Mouse (Mus musculus) midbrain, embryonic 16.5 days (tissue): ENCODE data around the gene Dpagt1. TPM values are rescaled to one million over a fixed set of nuclear protein-coding genes. Genes with fewer than 3 reads are reported as not detected.
"Not testable (repeated sequence)": the region's sequence is repeated elsewhere in the genome, so short reads cannot be mapped to it uniquely, and the experiment has no call there.

Experiments used
- ATAC-seq: fragments of 200-750 bp; cut with Nextera tagmentation; 2 replicates; pipeline ENCODE4 v1.8.0; 2017; ENCODE audit warnings: moderate TSS enrichment
- H3K27ac ChIP-seq: fragments of 300-500 bp; sonication (generic); 2 replicates; pipeline ENCODE4 v1.5.1; 2014; ENCODE audit warnings: mild to moderate bottlenecking, low read length, mixed read lengths
- H3K27me3 ChIP-seq: fragments of 300-500 bp; sonication (generic); 2 replicates; pipeline ENCODE4 v1.6.1; 2014; ENCODE audit warnings: low read depth, low read length, mixed read lengths; ENCODE audit not compliant: control insufficient read depth, insufficient read depth
- H3K36me3 ChIP-seq: fragments of 300-500 bp; sonication (generic); 2 replicates; pipeline ENCODE4 v1.6.1; 2014; ENCODE audit warnings: mild to moderate bottlenecking, low read length, moderate library complexity, mixed read lengths; ENCODE audit not compliant: control insufficient read depth, insufficient read depth
- H3K4me1 ChIP-seq: fragments of 300-500 bp; sonication (generic); 2 replicates; pipeline ENCODE4 v1.6.1; 2014; ENCODE audit warnings: mild to moderate bottlenecking, low read length, mixed read lengths; ENCODE audit not compliant: control insufficient read depth, insufficient read depth
- H3K4me2 ChIP-seq: fragments of 300-500 bp; sonication (generic); 2 replicates; pipeline ENCODE4 v1.6.1; 2014; ENCODE audit warnings: mild to moderate bottlenecking, low read length, mixed read lengths
- H3K4me3 ChIP-seq: fragments of 300-500 bp; sonication (generic); 2 replicates; pipeline ENCODE4 v1.5.1; 2014; ENCODE audit warnings: low read depth, mild to moderate bottlenecking, low read length, moderate library complexity, mixed read lengths
- H3K9ac ChIP-seq: fragments of 300-500 bp; sonication (generic); 2 replicates; pipeline ENCODE4 v1.6.1; 2014; ENCODE audit warnings: low read depth, low read length, mixed read lengths
- H3K9me3 ChIP-seq: fragments of 300-500 bp; sonication (generic); replicated peaks from 2 replicates; pipeline ENCODE4 v1.6.1; 2014; ENCODE audit warnings: mild to moderate bottlenecking, low read length, mixed read lengths; ENCODE audit not compliant: control insufficient read depth, poor library complexity, severe bottlenecking
- WGBS: fragments of 180-500 bp; shearing (Covaris S2); extraction: QIAGEN DNeasy Blood & Tissue Kit; methylation state at CpG from one replicate; pipeline ENCODE4 v1.1.7; 2014; 5-methylcytosine and 5-hydroxymethylcytosine counted together
- polyA plus RNA-seq: library from polyadenylated mRNA; unstranded; fragments of >200 nt; fragmentation: Nextera tagmentation; extraction: Ambion mirVana; gene quantifications from 2 replicates; pipeline ENCODE4 v1.2.1, GENCODE M21; 2015

Gene Dpagt1
- polyA plus RNA-seq, 1 experiment from 2014 or later = 39.6 TPM

- not testable (repeated sequence) for H3K27me3 ChIP-seq, H3K9me3 ChIP-seq, H3K4me3 ChIP-seq, H3K27ac ChIP-seq, H3K4me2 ChIP-seq, H3K9ac ChIP-seq, ATAC-seq
- Histone ChIP-seq H3K4me1 (peaks cover 13% of the 10 kb centered on the region), H3K36me3 (peaks cover 48% of the 10 kb centered on the region)
- 99% methylated on average over 3 of the region's 3 CpGs for WGBS
Measured at GRCm38 (mm10) chr9:44300001-44300400, 25.8 kb upstream of the Dpagt1 start.

- H3K4me3 ChIP-seq = peak within 1 kb of the TSS; percentile 91
- peak within 1 kb of the TSS; percentile 95 for H3K9ac ChIP-seq
- under 1% methylated on average over 50 of the region's 54 CpGs for WGBS
- peaks cover 13% of the 10 kb centered on the region for H3K4me1 ChIP-seq
- no peaks in the 10 kb centered on the region for H3K27me3 ChIP-seq
- peak within 1 kb of the TSS; percentile 86 for H3K27ac ChIP-seq
- ATAC-seq = peak; percentile 98
- H3K4me2 ChIP-seq = peak within 1 kb of the TSS; percentile 66
- H3K36me3 ChIP-seq = peaks cover 8% of the 10 kb centered on the region; the same call in 1 of the 2 replicates
- H3K9me3 ChIP-seq = no peaks in the 10 kb centered on the region
Measured at GRCm38 (mm10) chr9:44305466-44306079, 20.2 kb upstream of the Dpagt1 start, which contains the start of gene Hinfp. Gene Hinfp (minus strand): TSS chr9:44305671.

GRCm38 (mm10) chr9:44306532-44306931 is 19.3 kb upstream of the Dpagt1 start:
- Histone ChIP-seq H3K9ac (no peak overlapping the region), H3K27ac (no peak overlapping the region), H3K9me3 (no peaks in the 10 kb centered on the region), H3K4me2 (no peak overlapping the region), H3K36me3 (peaks cover 10% of the 10 kb centered on the region; the same call in 1 of the 2 replicates), H3K27me3 (no peaks in the 10 kb centered on the region), H3K4me3 (no peak overlapping the region), H3K4me1 (peaks cover 13% of the 10 kb centered on the region)
- ATAC-seq = no peak
- WGBS = 92% methylated on average over 6 of the region's 6 CpGs

GRCm38 (mm10) chr9:44307248-44307647 is 18.6 kb upstream of the Dpagt1 start:
- peaks cover 13% of the 10 kb centered on the region for H3K4me1 ChIP-seq
- 92% methylated on average over 2 of the region's 2 CpGs for WGBS
- H3K36me3 ChIP-seq = peaks cover 4% of the 10 kb centered on the region; the same call in 1 of the 2 replicates
- ATAC-seq = no peak
- no peak overlapping the region for H3K9ac ChIP-seq
- H3K4me2 ChIP-seq = no peak overlapping the region
- no peak overlapping the region for H3K4me3 ChIP-seq
- no peak overlapping the region for H3K27ac ChIP-seq
- no peaks in the 10 kb centered on the region for H3K9me3 ChIP-seq
- H3K27me3 ChIP-seq = no peaks in the 10 kb centered on the region

GRCm38 (mm10) chr9:44309756-44310155 is 16.1 kb upstream of the Dpagt1 start:
- WGBS = 70% methylated on average over 3 of the region's 3 CpGs
- H3K4me3 ChIP-seq = no peak overlapping the region
- no peaks in the 10 kb centered on the region for H3K27me3 ChIP-seq

GRCm38 (mm10) chr9:44310750-44311135 is 15.1 kb upstream of the Dpagt1 start:
- ATAC-seq = no peak
- WGBS = 28% methylated on average over 10 of the region's 10 CpGs
- peaks cover 19% of the 10 kb centered on the region for H3K36me3 ChIP-seq
- H3K9me3 ChIP-seq = no peaks in the 10 kb centered on the region
- H3K4me2 ChIP-seq = no peak overlapping the region
- no peaks in the 10 kb centered on the region for H3K27me3 ChIP-seq
- no peak overlapping the region for H3K9ac ChIP-seq
- no peak overlapping the region for H3K4me3 ChIP-seq
- H3K4me1 ChIP-seq = no peaks in the 10 kb centered on the region
- no peak overlapping the region for H3K27ac ChIP-seq

More at GRCm38 (mm10) chr9:44309756-44310155, 16.1 kb upstream of the Dpagt1 start:
- no peak overlapping the region for H3K27ac ChIP-seq
- no peak overlapping the region for H3K9ac ChIP-seq
- peaks cover 11% of the 10 kb centered on the region for H3K36me3 ChIP-seq
- H3K4me2 ChIP-seq = no peak overlapping the region
- no peaks in the 10 kb centered on the region for H3K9me3 ChIP-seq
- H3K4me1 ChIP-seq = peaks cover 1% of the 10 kb centered on the region
- no peak for ATAC-seq

- ATAC-seq = peak; percentile 36; the same call in 1 of the 2 replicates
- Histone ChIP-seq H3K36me3 (peaks cover 19% of the 10 kb centered on the region), H3K4me3 (no peak overlapping the region), H3K9me3 (no peaks in the 10 kb centered on the region), H3K4me2 (no peak overlapping the region), H3K27me3 (no peaks in the 10 kb centered on the region), H3K9ac (no peak overlapping the region), H3K27ac (no peak overlapping the region), H3K4me1 (no peaks in the 10 kb centered on the region)
- 7% methylated on average over 27 of the region's 27 CpGs for WGBS
Measured at GRCm38 (mm10) chr9:44311136-44312134, 14.4 kb upstream of the Dpagt1 start.

GRCm38 (mm10) chr9:44313476-44314256 is 12.2 kb upstream of the Dpagt1 start:
- Histone ChIP-seq H3K4me3 (no peak overlapping the region), H3K27me3 (no peaks in the 10 kb centered on the region), H3K36me3 (peaks cover 19% of the 10 kb centered on the region), H3K27ac (no peak overlapping the region), H3K9me3 (no peaks in the 10 kb centered on the region), H3K9ac (no peak overlapping the region), H3K4me2 (no peak overlapping the region), H3K4me1 (peaks cover 14% of the 10 kb centered on the region)
- no peak for ATAC-seq
- 72% methylated on average over 19 of the region's 19 CpGs for WGBS
